Mouse (Mus musculus) thymus, postnatal 0 days (tissue): Measurements from ENCODE around the gene Tmem107. TPM values are rescaled to one million over a fixed set of nuclear protein-coding genes. Genes with fewer than 3 reads are reported as not detected.

Source experiments
- DNase-seq: peaks from one replicate; pipeline ENCODE4 v3.0.0-alpha.2; 2015; ENCODE audit warnings: low spot score
- polyA plus RNA-seq: library from polyadenylated mRNA; unstranded; fragments of >200 nt; fragmentation: Nextera tagmentation; extraction: Ambion mirVana; gene quantifications from 2 replicates; pipeline ENCODE4 v1.2.1, GENCODE M21; 2015

Gene Tmem107
- polyA plus RNA-seq, 1 experiment from 2014 or later, result 29.8 TPM

GRCm38 (mm10) chr11:69059357-69059974 lies 11.1 kb upstream of the Tmem107 start, which contains the start of gene Borcs6:
Borcs6 (plus strand) TSS chr11:69059717.
- DNase-seq, result peak; percentile 96

DNA sequence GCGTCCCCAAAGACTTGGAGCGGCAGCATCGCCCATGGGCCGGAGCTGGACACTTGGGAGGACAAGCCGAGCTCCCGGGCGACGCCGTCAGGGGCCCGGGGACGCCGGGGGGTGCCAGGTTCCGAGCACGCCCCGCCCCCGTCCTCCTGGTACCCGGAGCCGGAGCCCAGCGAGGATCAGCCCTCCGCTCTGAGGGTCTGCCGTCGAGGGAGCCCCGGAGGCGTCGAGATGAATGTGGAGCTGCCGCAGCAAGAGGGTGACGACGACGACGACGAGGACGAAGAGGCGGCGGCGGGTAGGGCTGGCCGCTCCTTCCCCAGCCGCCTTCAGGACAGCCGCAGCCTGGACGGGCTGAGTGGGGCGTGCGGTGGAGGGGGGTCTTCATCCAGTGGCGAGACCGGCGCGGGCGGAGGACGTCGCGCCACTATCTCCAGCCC lies 10.6 kb upstream of the Tmem107 start:
- peak; percentile 61 for DNase-seq

DNA sequence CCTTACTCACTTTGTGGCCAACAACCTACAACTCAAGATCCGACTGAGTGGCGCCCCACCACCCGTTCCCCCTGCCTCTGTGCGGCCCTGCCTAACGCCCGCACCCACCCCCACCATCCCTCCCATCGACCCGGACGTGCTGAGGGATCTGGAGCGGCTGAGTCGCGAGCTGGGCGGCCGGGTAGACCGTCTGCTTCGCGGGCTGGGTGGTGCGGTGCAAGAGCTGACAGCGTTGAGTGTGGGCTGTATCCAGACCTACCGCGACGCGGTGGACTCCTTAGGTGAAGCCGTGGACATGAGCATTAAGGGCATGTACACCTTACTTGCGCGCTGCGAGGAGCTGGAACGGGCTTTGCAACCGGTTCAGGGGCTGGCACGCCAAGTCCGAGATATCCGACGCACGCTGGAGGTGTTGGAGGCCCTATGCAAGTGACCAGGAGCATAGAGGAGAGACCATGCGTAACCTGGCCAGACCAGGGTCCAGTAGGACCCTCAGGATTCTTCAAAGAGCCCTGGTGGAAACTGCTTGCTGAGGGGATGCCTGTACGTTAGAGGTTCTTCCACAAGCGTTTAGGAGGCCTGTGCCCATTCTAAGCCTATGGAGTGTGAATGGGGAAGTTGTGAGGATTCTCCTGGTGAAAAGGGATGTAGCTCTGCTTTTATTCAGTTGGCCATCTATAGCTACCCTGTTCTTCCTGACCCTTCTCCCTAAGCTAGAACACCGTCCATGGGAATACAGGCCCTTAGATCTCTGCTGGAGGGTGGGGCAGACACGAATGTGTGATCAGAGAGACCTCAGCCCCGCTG lies 10.0 kb upstream of the Tmem107 start:
- DNase-seq, result peak; percentile 25

DNA sequence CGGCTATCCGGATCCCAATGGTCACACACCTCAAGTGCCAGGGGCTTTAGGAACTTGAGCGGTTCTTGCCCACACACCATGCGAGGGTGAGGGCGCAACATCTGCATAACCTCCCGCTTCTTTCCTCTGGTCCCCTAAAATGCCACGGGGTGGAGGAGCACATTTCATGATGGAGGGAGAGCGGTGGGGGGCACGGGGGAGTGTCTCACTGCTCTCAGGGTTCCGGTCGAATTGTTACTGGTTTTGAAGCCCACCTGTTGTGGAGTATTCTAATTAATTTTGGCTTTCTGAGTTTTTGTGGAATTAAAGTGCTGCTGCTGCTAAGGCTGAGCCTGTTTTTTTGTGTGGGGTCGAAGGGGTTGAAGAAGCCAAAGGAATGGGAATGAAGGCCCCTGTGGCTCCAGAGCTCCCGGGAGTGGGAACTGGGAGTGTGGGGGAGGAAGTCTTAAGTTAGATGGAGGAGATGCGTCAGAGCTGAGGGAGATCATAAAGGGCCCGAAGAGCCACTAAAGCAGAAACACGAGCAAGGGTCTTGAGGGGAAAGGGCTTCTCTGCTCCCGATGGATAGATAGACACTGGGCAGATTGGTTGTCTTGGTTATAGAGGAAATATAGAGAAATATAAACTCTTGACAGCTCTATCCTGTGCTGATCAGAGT lies 9.2 kb upstream of the Tmem107 start:
- no peak for DNase-seq

DNA sequence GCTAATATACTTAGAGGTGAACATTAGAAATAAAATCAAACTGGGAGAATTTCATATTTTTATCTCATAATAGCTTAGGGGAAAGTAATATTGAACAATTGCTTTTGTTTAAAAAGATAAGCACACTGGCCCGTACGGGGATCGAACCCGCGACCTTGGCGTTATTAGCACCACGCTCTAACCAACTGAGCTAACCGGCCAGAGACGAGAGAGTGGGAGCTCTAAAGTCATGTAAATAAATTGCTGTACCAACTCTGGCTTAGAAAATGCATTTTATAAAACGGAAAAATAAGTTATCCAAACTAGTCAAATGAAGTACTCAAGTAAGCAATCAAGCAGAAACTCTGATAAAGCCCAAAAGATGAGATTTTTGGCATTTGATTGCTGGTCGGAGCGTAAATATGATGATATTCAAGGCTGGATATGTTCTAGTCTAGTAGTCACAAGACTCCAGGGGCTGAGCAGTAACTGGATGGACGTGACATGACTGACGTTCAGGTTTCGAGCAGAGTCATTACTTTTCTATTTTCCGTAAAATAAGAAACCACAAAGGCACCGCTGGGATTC lies 8.3 kb upstream of the Tmem107 start:
- DNase-seq, result peak; percentile 76

DNA sequence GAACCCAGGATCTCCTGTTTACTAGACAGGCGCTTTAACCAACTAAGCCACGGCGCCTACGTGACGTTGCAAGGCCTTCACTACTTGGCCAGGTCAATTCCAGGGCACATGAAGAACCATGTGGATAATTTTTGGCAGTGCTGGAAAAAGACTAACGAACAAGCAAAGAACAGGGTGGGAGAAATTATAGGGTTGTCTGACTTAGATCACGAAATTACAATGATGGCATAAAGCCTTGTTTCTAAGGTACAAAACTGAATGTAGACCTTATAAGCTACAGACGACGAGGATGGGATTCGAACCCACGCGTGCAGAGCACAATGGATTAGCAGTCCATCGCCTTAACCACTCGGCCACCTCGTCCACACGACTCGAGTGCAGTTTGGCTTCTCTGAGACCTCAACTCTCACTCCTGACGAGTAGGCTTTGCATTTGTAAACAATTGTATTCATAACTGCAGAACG lies 7.8 kb upstream of the Tmem107 start:
- DNase-seq, result peak; percentile 96

DNA sequence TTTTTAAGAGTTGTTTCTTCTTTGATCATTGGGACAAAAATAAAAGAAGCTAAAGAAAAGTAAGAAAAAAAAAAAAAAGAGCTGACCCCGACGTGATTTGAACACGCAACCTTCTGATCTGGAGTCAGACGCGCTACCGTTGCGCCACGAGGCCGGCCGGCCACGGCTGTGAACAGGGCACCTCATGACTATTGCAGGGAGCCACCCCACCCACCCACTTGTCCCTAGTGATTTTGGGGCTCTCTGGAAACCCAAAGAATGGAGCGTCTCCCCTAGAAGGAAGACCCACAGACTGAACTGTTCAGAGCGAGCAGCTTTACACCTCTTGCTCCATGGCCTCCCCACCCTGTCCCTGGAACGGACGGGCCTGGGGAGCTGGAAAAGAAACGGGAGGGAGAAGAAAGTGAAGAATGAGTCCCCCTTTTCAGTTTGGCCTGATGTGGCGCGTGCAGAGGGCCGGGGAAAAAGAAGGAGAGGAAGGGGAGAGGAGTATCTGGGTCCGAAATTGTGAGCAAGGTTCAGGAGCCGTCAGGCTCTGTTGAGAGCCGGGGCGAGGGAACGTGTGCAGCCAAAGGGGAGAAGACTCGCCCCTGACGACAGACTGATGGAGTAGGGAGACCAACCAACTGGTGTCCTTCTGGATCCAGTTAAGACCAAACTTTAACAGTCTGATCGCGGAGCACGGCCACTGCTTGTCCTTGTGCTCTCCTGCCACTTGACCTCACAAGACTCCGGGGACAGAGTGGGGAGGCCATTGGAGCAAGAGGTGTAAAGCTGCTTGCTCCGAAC lies 7.0 kb upstream of the Tmem107 start:
- DNase-seq, result peak; percentile 86

- DNase-seq, result no peak
Measured at GRCm38 (mm10) chr11:69064259-69065133, 6.1 kb upstream of the Tmem107 start.

- DNase-seq, result no peak
Measured at GRCm38 (mm10) chr11:69065394-69065925, 5.1 kb upstream of the Tmem107 start.

GRCm38 (mm10) chr11:69066163-69066861 lies 4.3 kb upstream of the Tmem107 start:
- peak; percentile 39 for DNase-seq

DNA sequence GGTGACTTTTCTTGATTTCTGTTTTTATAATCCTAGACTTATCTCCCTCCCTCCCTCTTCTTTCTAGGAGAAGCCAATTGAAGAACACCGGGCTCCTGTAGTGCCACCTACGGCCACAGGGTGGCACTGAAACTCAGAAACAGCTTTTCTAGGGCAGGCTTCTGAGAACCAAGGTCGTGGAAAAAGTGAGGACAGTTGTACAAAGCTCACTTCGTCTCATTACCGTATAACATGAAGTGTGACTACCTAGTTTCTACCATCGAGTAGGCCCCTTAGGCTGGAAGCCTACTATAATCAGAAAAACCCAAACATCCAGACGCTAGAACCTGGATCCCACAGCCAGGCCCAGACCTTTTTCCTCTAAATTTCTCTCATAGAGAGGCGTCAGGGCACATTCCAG lies 3.6 kb upstream of the Tmem107 start:
- DNase-seq, result peak; percentile 88

GRCm38 (mm10) chr11:69067601-69068000 lies 3.0 kb upstream of the Tmem107 start:
- no peak for DNase-seq

DNA sequence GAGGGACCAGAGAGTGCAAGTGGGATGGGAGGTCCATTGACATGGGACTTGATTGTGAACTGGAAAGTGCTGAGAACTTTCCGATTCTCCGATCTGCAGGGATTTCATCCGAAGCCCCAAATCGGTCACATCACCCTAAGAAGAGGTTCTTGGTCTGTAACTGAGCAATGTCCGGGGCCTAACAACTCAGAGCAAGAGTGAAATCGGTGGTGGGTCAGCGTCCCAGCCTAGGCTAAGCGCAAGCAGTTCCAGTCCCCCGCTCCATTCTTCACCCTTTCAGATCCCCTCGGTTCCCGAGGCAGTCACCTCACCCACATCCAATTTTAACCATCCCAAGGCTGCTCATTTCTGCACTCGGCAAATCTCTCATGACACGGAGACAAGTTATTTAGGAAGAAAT lies 513 bp upstream of the Tmem107 start:
- DNase-seq, result no peak

GRCm38 (mm10) chr11:69071262-69071661 lies 656 bp downstream of the Tmem107 start:
- DNase-seq, result no peak

- no peak for DNase-seq
Measured at GRCm38 (mm10) chr11:69072234-69072633, 1.6 kb downstream of the Tmem107 start.

GRCm38 (mm10) chr11:69072666-69073064 lies 2.1 kb downstream of the Tmem107 start:
- DNase-seq, result no peak

GRCm38 (mm10) chr11:69073065-69073888 lies 2.7 kb downstream of the Tmem107 start:
- peak; percentile 95 for DNase-seq
